Comparison of ENCODE assay signal across 15 mouse cellular contexts in genomic region chr3:83450662-83451061, GRCm38 (mm10).
DNase-seq lines count a peak whose midpoint lies in the region; ATAC-seq and TF ChIP-seq lines count a peak whose summit lies in the region.
"Had no signal": no experiment of that assay in that cellular context is flagged by ENCODE, and none has a peak within 500 bp of the region (broad histone marks: within the 10 kb centered on the region; RNA-seq: fewer than 3 reads in every experiment).

No protein-coding gene starts in this region.

- no peak overlapping the region for H3K4me2 ChIP-seq in hindbrain, embryonic 16.5 days (ENCODE audit: low read length)
- no peak overlapping the region for H3K4me2 ChIP-seq in kidney, embryonic 14.5 days (replicated peaks; ENCODE audit: low read depth, low read length)
- H3K4me2 ChIP-seq: embryonic facial prominence, embryonic 12.5 days; neural tube, embryonic 12.5 days had no signal

- H3K36me3 ChIP-seq in heart, adult 2 months (ENCODE audit: control insufficient read depth, insufficient read depth, low read length), result peaks cover 4% of the 10 kb centered on the region; the same call in 1 of the 2 replicates
- no peaks in the 10 kb centered on the region for H3K36me3 ChIP-seq in hindbrain, embryonic 16.5 days (ENCODE audit: control insufficient read depth, insufficient read depth, low read length)
- no peaks in the 10 kb centered on the region for H3K36me3 ChIP-seq in kidney, embryonic 14.5 days (ENCODE audit: control insufficient read depth, insufficient read depth, low read length)
- H3K36me3 ChIP-seq: embryonic facial prominence, embryonic 12.5 days; neural tube, embryonic 12.5 days had no signal

- no peak for TF ChIP-seq CTCF in heart, adult 2 months (IDR thresholded peaks at IDR 0.05)

- intact Hi-C loops in heart, adult 2 months (cut with DNase I), result no loop called here
- intact Hi-C loops in heart, postnatal 14 days (cut with DNase I), result no loop called here

- no peak overlapping the region for H3K4me3 ChIP-seq in heart, adult 2 months
- no peak overlapping the region for H3K4me3 ChIP-seq in hindbrain, embryonic 16.5 days (ENCODE audit: low read length)
- H3K4me3 ChIP-seq in kidney, embryonic 14.5 days (ENCODE audit: low read length), result no peak overlapping the region
- H3K4me3 ChIP-seq: embryonic facial prominence, embryonic 12.5 days; neural tube, embryonic 12.5 days had no signal

- H3K4me1 ChIP-seq in heart, adult 2 months (ENCODE audit: control insufficient read depth, insufficient read depth, low read length), result peaks cover 1% of the 10 kb centered on the region
- H3K4me1 ChIP-seq in hindbrain, embryonic 16.5 days (ENCODE audit: control insufficient read depth, insufficient read depth, low read depth, low read length), result no peaks in the 10 kb centered on the region
- H3K4me1 ChIP-seq in kidney, embryonic 14.5 days (ENCODE audit: control insufficient read depth, insufficient read depth, low read length), result no peaks in the 10 kb centered on the region
- H3K4me1 ChIP-seq: embryonic facial prominence, embryonic 12.5 days; neural tube, embryonic 12.5 days had no signal

- peak overlapping the region; percentile 63 for H3K27ac ChIP-seq in heart, adult 2 months
- no peak overlapping the region for H3K27ac ChIP-seq in hindbrain, embryonic 16.5 days (ENCODE audit: low read depth, low read length)
- H3K27ac ChIP-seq in kidney, embryonic 14.5 days (ENCODE audit: low read depth, low read length), result no peak overlapping the region
- H3K27ac ChIP-seq: embryonic facial prominence, embryonic 12.5 days; neural tube, embryonic 12.5 days had no signal

- TF ChIP-seq POLR2A in heart, adult 2 months (IDR thresholded peaks at IDR 0.05; ENCODE audit: insufficient read depth, low read depth, low read length), result no peak

- H3K9me3 ChIP-seq in hindbrain, embryonic 16.5 days (ENCODE audit: control insufficient read depth, low read length), result no peaks in the 10 kb centered on the region
- H3K9me3 ChIP-seq in kidney, embryonic 14.5 days (ENCODE audit: control insufficient read depth, low read length), result no peaks in the 10 kb centered on the region
- H3K9me3 ChIP-seq: embryonic facial prominence, embryonic 12.5 days; neural tube, embryonic 12.5 days had no signal

- peak; percentile 7 for DNase-seq in urinary bladder, postnatal 14 days (ENCODE audit: low spot score)
- DNase-seq in urinary bladder, adult 2 months (ENCODE audit: low spot score), result no peak
- peak; percentile 33 to 64 for DNase-seq in heart, adult 2 months
- DNase-seq in heart, postnatal 14 days, result peak; percentile 13 to 25
- peak; percentile 21 for DNase-seq in skeletal muscle tissue, adult 2 months (ENCODE audit: low read depth, low spot score)
- DNase-seq in kidney, postnatal 36 days, result no peak
- DNase-seq: cerebellum, adult 9-10 months; kidney, postnatal 14 days; midbrain, embryonic 14.5 days; retina, postnatal 1 day had no signal

- WGBS in heart, adult 2 months, result 19% methylated on average over 2 of the region's 2 CpGs
- WGBS in hindbrain, embryonic 16.5 days, result 91% methylated on average over 2 of the region's 2 CpGs
- WGBS in kidney, embryonic 14.5 days, result 81% methylated on average over 2 of the region's 2 CpGs

- ATAC-seq in hindbrain, embryonic 16.5 days, result no peak
- ATAC-seq in kidney, embryonic 14.5 days (ENCODE audit: low FRiP score, low TSS enrichment), result no peak
- ATAC-seq: forebrain, embryonic 14.5 days had no signal

- no peaks in the 10 kb centered on the region for H3K79me2 ChIP-seq in heart, adult 2 months (replicated peaks; ENCODE audit: control insufficient read depth, insufficient read depth, low read length)

- no peak overlapping the region for H3K9ac ChIP-seq in heart, adult 2 months (ENCODE audit: low read depth, low read length)
- H3K9ac ChIP-seq in hindbrain, embryonic 16.5 days (ENCODE audit: low read depth, low read length), result no peak overlapping the region
- H3K9ac ChIP-seq in kidney, embryonic 14.5 days (ENCODE audit: low read depth, low read length), result no peak overlapping the region
- H3K9ac ChIP-seq: embryonic facial prominence, embryonic 12.5 days; neural tube, embryonic 12.5 days had no signal

- TF ChIP-seq EP300 in heart, adult 2 months (IDR thresholded peaks at IDR 0.05; ENCODE audit: insufficient read depth, low read depth, low read length), result 0 out of 2 replicates have a peak, but pooled peaks have one; percentile 48

- H3K27me3 ChIP-seq in heart, adult 2 months (ENCODE audit: control insufficient read depth, insufficient read depth, low read length), result no peaks in the 10 kb centered on the region
- no peaks in the 10 kb centered on the region for H3K27me3 ChIP-seq in hindbrain, embryonic 16.5 days (replicated peaks; ENCODE audit: control insufficient read depth, insufficient read depth, low read length)
- no peaks in the 10 kb centered on the region for H3K27me3 ChIP-seq in kidney, embryonic 14.5 days (ENCODE audit: control insufficient read depth, insufficient read depth, low read length)
- H3K27me3 ChIP-seq: embryonic facial prominence, embryonic 12.5 days; neural tube, embryonic 12.5 days had no signal

Comparison
In these comparisons a context has a peak if more than half of its experiments do, and no peak if none do; other contexts are left out.
1. DNase-seq: peak in urinary bladder, postnatal 14 days (single experiment), heart, adult 2 months (2 of 2), heart, postnatal 14 days (2 of 2) and skeletal muscle tissue, adult 2 months (single experiment); none in urinary bladder, adult 2 months (single experiment) and kidney, postnatal 36 days (0 of 2).